Mouse (Mus musculus) heart, embryonic 14.5 days (tissue): ENCODE results near the gene N4bp2. TPM values are rescaled to one million over a fixed set of nuclear protein-coding genes. Genes with fewer than 3 reads are reported as not detected.

ENCODE experiments used
- ATAC-seq: fragments of 200-750 bp; cut with Nextera tagmentation; 2 replicates; pipeline ENCODE4 v1.8.0; 2017; ENCODE audit warnings: low read depth, moderate TSS enrichment; ENCODE audit not compliant: insufficient number of reproducible peaks, insufficient read depth, low FRiP score
- H3K27ac ChIP-seq, 2 experiments: fragments of 200-500 bp in 1 of 2; fragments of 300-500 bp in 1 of 2; sonication (generic) in 1 of 2; replicated peaks in 1 of 2; 2 replicates each; pipeline ENCODE4 v1.5.1; 2012 to 2014; ENCODE audit warnings: low read depth in 2 of 2, low read length in 2 of 2, control low read depth in 1 of 2, mild to moderate bottlenecking in 1 of 2, mixed read lengths in 1 of 2; ENCODE audit not compliant: control insufficient read depth in 1 of 2, insufficient read depth in 1 of 2
- H3K27me3 ChIP-seq: fragments of 300-500 bp; sonication (generic); 2 replicates; pipeline ENCODE4 v1.6.1; 2014; ENCODE audit warnings: mild to moderate bottlenecking, low read length, control low read depth; ENCODE audit not compliant: control insufficient read depth, insufficient read depth
- H3K36me3 ChIP-seq: fragments of 300-500 bp; sonication (generic); 2 replicates; pipeline ENCODE4 v1.6.1; 2014; ENCODE audit warnings: mild to moderate bottlenecking, control low read depth, low read length, mixed read lengths; ENCODE audit not compliant: control insufficient read depth, insufficient read depth
- H3K4me1 ChIP-seq, 2 experiments: fragments of 200-500 bp in 1 of 2; fragments of 300-500 bp in 1 of 2; sonication (generic) in 1 of 2; 2 replicates each; pipeline ENCODE4 v1.6.1; 2012 to 2014; ENCODE audit warnings: low read length in 2 of 2, control low read depth in 1 of 2, mixed read lengths in 1 of 2; ENCODE audit not compliant: control insufficient read depth in 2 of 2, insufficient read depth in 2 of 2
- H3K4me2 ChIP-seq: fragments of 300-500 bp; sonication (generic); 2 replicates; pipeline ENCODE4 v1.6.1; 2014; ENCODE audit warnings: mild to moderate bottlenecking, low read length
- H3K4me3 ChIP-seq, 2 experiments: fragments of 200-500 bp in 1 of 2; fragments of 300-500 bp in 1 of 2; sonication (generic) in 1 of 2; 2 replicates each; pipeline ENCODE4 v1.5.1; 2012 to 2014; ENCODE audit warnings: low read length in 2 of 2, mild to moderate bottlenecking in 2 of 2, control low read depth in 1 of 2, low read depth in 1 of 2, moderate library complexity in 1 of 2; ENCODE audit not compliant: control insufficient read depth in 1 of 2, insufficient read depth in 1 of 2
- H3K9ac ChIP-seq: fragments of 300-500 bp; sonication (generic); 2 replicates; pipeline ENCODE4 v1.6.1; 2014; ENCODE audit warnings: mild to moderate bottlenecking, low read length
- H3K9me3 ChIP-seq: fragments of 300-500 bp; sonication (generic); 2 replicates; pipeline ENCODE4 v1.6.1; 2016; ENCODE audit warnings: low read length, control low read depth; ENCODE audit not compliant: control insufficient read depth
- WGBS: fragments of 180-500 bp; shearing (Covaris S2); extraction: QIAGEN DNeasy Blood & Tissue Kit; methylation state at CpG from one replicate; pipeline ENCODE4 v1.1.7; 2014; 5-methylcytosine and 5-hydroxymethylcytosine counted together
- polyA plus RNA-seq: library from polyadenylated mRNA; unstranded; fragments of >200 nt; fragmentation: Nextera tagmentation; extraction: Ambion mirVana; gene quantifications from 2 replicates; pipeline ENCODE4 v1.2.1, GENCODE M21; 2014

Gene N4bp2
- polyA plus RNA-seq, 1 experiment from 2014 or later: 28.1 TPM

GRCm38 (mm10) chr5:65829059-65829458, 65.7 kb downstream of the N4bp2 start:
- Histone ChIP-seq H3K4me3 (no peak overlapping the region), H3K27me3 (no peaks in the 10 kb centered on the region), H3K4me1 (peaks cover 0 to 11% of the 10 kb centered on the region in 2 experiments; a peak in 2 of 4 replicates), H3K36me3 (peaks cover 37% of the 10 kb centered on the region), H3K9ac (no peak overlapping the region), H3K27ac (no peak overlapping the region), H3K4me2 (no peak overlapping the region), H3K9me3 (no peaks in the 10 kb centered on the region)
- WGBS: 88% methylated on average over 2 of the region's 2 CpGs
- no peak for ATAC-seq

- Histone ChIP-seq H3K36me3 (peaks cover 11% of the 10 kb centered on the region), H3K27me3 (no peaks in the 10 kb centered on the region), H3K27ac (no peak overlapping the region), H3K4me2 (no peak overlapping the region), H3K9me3 (no peaks in the 10 kb centered on the region), H3K4me3 (no peak overlapping the region), H3K9ac (no peak overlapping the region), H3K4me1 (peaks cover 0 to 11% of the 10 kb centered on the region in 2 experiments; a peak in 2 of 4 replicates)
- ATAC-seq: no peak
- WGBS: 81% methylated on average over 11 of the region's 11 CpGs
Measured at GRCm38 (mm10) chr5:65831917-65832618, 68.7 kb downstream of the N4bp2 start.

DNA sequence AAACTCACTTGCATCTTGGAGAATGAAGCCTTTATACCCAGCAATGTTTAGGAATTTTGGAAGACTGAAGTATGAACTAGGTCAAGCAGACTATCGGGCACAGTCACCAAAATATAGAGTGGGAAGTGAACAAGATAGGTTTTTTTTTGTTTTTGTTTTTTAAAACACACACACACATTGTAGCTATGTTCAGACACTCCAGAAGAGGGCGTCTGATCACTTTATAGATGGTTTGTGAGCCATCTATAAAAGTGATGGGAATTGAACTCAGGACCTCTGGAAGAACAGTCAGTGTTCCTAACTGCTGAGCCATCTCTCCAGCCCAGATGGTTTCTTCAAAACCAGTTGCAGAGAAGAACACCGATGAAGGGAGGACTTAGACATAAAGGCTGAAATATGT, 69.8 kb downstream of the N4bp2 start:
- WGBS: 78% methylated on average over 3 of the region's 3 CpGs

DNA sequence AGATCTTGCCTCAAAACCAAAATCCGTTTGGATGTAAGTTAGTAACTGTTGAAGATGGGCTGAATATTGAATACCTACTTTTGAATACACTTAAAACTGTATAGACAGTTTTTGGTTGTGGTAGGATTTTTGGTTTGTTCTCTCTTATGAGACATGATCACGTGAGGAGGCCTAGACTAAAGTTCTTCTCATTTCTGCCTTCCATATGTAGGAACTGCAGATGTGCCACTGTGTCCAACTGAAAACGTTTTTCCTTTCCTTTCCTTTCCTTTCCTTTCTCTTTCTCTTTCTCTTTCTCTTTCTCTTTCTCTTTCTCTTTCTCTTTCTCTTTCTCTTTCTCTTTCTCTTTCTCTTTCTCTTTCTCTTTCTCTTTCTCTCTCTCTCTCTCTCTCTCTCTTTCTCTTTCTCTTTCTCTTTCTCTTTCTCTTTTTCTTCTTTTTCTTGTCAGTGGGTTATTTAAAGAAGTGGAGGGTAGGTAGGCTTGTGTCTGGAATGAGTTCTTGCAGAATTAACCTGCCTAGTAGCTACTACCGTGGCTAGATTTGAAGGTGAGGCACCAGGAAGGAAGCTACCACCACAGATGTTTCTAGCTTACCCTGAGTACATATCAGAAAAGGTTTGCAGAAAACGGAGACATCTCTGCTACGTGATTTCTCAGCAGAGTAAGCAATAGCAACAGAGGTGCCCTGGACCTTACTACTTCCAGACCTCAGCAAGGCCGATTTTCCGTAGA, 70.6 kb downstream of the N4bp2 start:
- no peak overlapping the region for H3K27ac ChIP-seq
- WGBS: 88% methylated on average over 8 of the region's 8 CpGs
- H3K4me2 ChIP-seq: no peak overlapping the region
- no peaks in the 10 kb centered on the region for H3K9me3 ChIP-seq
- H3K9ac ChIP-seq: no peak overlapping the region
- ATAC-seq: no peak
- H3K36me3 ChIP-seq: no peaks in the 10 kb centered on the region; the same call in 1 of the 2 replicates
- H3K4me3 ChIP-seq: no peak overlapping the region
- peaks cover 0 to 11% of the 10 kb centered on the region in 2 experiments; a peak in 2 of 4 replicates for H3K4me1 ChIP-seq
- H3K27me3 ChIP-seq: no peaks in the 10 kb centered on the region

More for the DNA sequence above, 69.8 kb downstream of the N4bp2 start:
- no peak overlapping the region for H3K27ac ChIP-seq
- no peaks in the 10 kb centered on the region for H3K9me3 ChIP-seq
- H3K9ac ChIP-seq: no peak overlapping the region
- no peak overlapping the region for H3K4me2 ChIP-seq
- H3K4me1 ChIP-seq: peaks cover 0 to 11% of the 10 kb centered on the region in 2 experiments; a peak in 2 of 4 replicates
- no peaks in the 10 kb centered on the region for H3K27me3 ChIP-seq
- H3K4me3 ChIP-seq: no peak overlapping the region
- H3K36me3 ChIP-seq: peaks cover 3% of the 10 kb centered on the region
- ATAC-seq: no peak

- H3K36me3 ChIP-seq: no peaks in the 10 kb centered on the region; the same call in 1 of the 2 replicates
- H3K9me3 ChIP-seq: no peaks in the 10 kb centered on the region
- no peak overlapping the region for H3K4me3 ChIP-seq
- H3K9ac ChIP-seq: no peak overlapping the region
- 76% methylated on average over 6 of the region's 6 CpGs for WGBS
- no peak overlapping the region for H3K27ac ChIP-seq
- H3K4me1 ChIP-seq: no peaks in the 10 kb centered on the region; a peak in 1 of 4 replicates
- no peak for ATAC-seq
- no peak overlapping the region for H3K4me2 ChIP-seq
- H3K27me3 ChIP-seq: no peaks in the 10 kb centered on the region
Measured at GRCm38 (mm10) chr5:65838053-65838452, 74.7 kb downstream of the N4bp2 start.

GRCm38 (mm10) chr5:65842947-65843346, 79.6 kb downstream of the N4bp2 start:
- ATAC-seq: no peak
- 77% methylated on average over 7 of the region's 7 CpGs for WGBS
- H3K9me3 ChIP-seq: no peaks in the 10 kb centered on the region
- no peaks in the 10 kb centered on the region for H3K36me3 ChIP-seq
- no peaks in the 10 kb centered on the region for H3K27me3 ChIP-seq
- no peak overlapping the region for H3K9ac ChIP-seq
- no peak overlapping the region for H3K4me3 ChIP-seq
- no peak overlapping the region for H3K27ac ChIP-seq
- no peak overlapping the region for H3K4me2 ChIP-seq
- peaks cover 7 to 11% of the 10 kb centered on the region in 2 experiments; a peak in 3 of 4 replicates for H3K4me1 ChIP-seq

DNA sequence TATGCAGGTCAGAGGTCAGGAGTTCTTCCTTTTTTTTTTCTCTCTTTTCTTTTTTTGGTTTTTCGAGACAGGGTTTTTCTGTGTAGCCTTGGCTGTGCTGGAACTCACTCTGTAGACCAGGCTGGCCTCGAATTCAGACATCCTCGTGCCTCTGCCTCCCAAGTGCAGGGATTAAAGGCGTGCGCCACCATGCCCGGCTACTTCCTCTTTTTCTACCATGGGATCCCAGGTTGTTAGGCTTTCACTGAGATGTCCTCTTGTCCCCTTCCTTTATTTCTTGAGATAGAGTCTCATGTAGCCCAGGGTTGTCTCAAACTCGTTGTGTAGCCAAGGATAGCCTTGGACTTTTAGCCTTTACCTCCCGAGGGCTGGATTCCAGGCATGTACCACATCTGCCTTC, 83.2 kb downstream of the N4bp2 start:
- Histone ChIP-seq H3K27ac (peak overlapping the region; percentile 61 to 77), H3K9ac (no peak overlapping the region), H3K9me3 (no peaks in the 10 kb centered on the region), H3K27me3 (no peaks in the 10 kb centered on the region), H3K4me2 (no peak overlapping the region), H3K4me1 (peaks cover 7 to 11% of the 10 kb centered on the region in 2 experiments; a peak in 3 of 4 replicates), H3K36me3 (no peaks in the 10 kb centered on the region), H3K4me3 (no peak overlapping the region)
- peak; percentile 25; the same call in 1 of the 2 replicates for ATAC-seq
- 86% methylated on average over 8 of the region's 8 CpGs for WGBS
